Mouse (Mus musculus): Measurements from ENCODE around the gene Tescl. TPM values are rescaled to one million over a fixed set of nuclear protein-coding genes. Genes with fewer than 3 reads are reported as not detected.

The Tescl gene
- 0.18 and 0.27 TPM in 2 replicates for polyA plus RNA-seq (2015; fragmentation: Nextera tagmentation; extraction: Ambion mirVana)

DNA sequence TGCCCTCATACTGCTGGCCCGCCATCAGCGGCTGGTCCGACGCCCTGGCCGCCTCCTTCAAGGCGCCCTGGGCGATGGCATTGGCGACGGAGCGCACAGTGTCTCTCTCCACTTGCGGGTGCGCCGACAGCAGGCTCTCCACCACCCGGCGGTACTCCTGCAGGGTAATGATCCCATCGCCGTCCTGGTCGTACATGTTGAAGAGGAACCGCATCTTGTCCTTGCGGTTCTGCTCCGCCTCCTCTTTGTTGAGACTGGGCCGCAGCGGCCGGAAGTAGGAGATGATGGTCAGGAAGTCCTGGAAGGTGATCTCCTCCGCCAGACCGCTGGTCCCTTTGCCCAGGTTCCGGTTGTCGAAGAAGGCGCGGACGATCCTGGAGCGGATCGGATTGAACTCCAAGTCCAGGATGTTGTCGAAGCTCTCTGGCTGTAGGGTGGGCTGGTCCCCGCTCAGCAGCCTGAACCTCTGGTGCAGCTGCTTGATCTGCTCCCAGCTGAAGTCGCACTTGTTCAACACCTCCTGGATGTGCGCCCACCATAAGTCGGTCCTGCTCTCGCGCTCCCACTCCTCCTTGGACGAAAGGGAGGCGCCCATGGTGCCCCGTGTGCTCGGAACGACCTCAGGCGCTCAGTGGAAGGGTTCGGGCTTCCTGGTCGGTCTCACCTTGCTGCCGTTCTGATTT, at the start of gene Tescl:
Tescl (minus strand) TSS at position 633 of the 683 bp plus-strand sequence.
- WGBS = 38% methylated on average over 49 of the region's 49 CpGs
- H3K4me1 ChIP-seq (replicated peaks) = no peaks in the 10 kb centered on the region
- peaks cover 20% of the 10 kb centered on the region for H3K27me3 ChIP-seq (replicated peaks)
- no peak for ATAC-seq
- H3K4me2 ChIP-seq (replicated peaks) = peak within 1 kb of the TSS; percentile 22; the same call in 1 of the 2 replicates
- no peak within 1 kb of the TSS for H3K9ac ChIP-seq
- H3K36me3 ChIP-seq = no peaks in the 10 kb centered on the region
- H3K27ac ChIP-seq = no peak within 1 kb of the TSS
- peak within 1 kb of the TSS; percentile 5; the same call in 1 of the 2 replicates for H3K4me3 ChIP-seq (replicated peaks)
- H3K9me3 ChIP-seq = no peaks in the 10 kb centered on the region

DNA sequence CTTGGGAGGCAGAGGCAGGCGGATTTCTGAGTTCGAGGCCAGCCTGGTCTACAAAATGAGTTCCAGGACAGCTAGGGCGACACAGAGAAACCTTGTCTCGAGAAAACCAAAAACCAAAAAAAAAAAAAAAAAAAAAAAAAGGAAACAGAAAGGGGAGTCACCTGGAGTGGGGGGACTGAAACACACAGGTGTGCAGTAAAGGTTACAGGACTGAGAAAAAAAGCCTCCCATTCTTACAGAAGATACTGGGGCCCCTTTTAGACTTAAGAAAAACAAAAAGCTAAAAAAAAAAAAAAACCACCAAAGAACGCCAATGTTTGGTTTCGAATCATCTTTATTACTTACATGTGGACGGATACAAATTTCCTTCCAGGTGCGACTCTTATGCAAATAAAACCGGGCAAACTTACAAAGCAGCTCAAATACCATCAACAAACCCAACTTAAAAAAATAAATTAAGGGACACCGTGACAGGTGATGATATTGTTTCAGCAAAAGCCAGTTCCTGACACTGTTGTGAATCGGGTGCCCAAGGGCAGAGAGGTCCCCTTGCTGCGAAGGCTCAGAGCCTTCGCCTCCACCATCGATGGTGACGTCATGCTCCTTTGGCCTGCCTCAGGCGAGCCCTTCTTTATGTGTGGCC, 49.1 kb upstream of the Tescl start:
- no peak overlapping the region for H3K27ac ChIP-seq
- H3K9me3 ChIP-seq = no peaks in the 10 kb centered on the region
- ATAC-seq = no peak
- no peak overlapping the region for H3K4me3 ChIP-seq (replicated peaks)
- H3K4me2 ChIP-seq (replicated peaks) = no peak overlapping the region
- no peaks in the 10 kb centered on the region; the same call in 1 of the 2 replicates for H3K27me3 ChIP-seq (replicated peaks)
- H3K9ac ChIP-seq = no peak overlapping the region
- no peaks in the 10 kb centered on the region for H3K36me3 ChIP-seq
- peaks cover 8% of the 10 kb centered on the region for H3K4me1 ChIP-seq (replicated peaks)
- 67% methylated on average over 16 of the region's 16 CpGs for WGBS

DNA sequence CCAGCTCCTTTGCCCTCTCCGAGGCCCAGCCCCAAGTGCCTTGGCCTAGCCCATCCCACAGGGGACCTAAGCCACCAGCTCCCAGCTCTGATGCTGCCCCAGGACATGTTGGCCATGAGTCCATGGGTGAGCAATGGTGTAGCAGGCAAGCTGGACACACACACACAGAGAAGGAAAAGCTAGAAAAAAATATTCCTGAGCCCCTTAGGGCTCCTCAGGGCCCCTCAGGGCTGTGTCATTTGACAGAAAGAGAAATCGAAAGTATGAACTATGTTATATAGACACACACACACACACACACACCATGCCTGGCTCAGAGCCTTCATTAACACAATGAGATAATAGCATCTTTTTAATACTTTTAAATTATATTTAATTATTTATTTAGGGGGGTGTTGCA, 46.6 kb upstream of the Tescl start:
- H3K9me3 ChIP-seq = no peaks in the 10 kb centered on the region
- H3K27me3 ChIP-seq (replicated peaks) = peaks cover 6% of the 10 kb centered on the region
- no peak overlapping the region for H3K4me3 ChIP-seq (replicated peaks)
- no peak overlapping the region for H3K4me2 ChIP-seq (replicated peaks)
- WGBS = 58% methylated on average over 2 of the region's 2 CpGs
- no peak overlapping the region for H3K27ac ChIP-seq
- H3K36me3 ChIP-seq = no peaks in the 10 kb centered on the region
- no peak for ATAC-seq
- peaks cover 18% of the 10 kb centered on the region for H3K4me1 ChIP-seq (replicated peaks)
- H3K9ac ChIP-seq = no peak overlapping the region

DNA sequence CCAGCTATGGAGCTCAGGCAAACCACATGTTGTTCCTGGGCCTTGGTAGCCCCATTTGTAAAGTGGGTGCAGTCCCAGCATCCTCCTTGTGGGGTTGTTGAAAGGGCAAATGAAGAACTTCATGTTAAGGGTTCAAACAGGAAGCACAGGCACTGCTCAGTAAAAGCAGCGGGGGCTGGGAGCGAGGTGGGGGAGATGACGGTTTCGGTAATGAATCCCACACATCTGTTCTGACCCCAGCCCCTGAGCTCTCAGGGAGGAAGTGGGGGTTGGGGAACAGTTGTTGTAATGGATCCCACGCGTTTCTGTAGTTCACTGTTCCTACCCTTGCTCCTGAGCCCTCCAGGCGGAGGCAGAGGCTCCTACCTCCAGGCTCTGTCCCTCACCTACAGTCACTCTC, 46.2 kb upstream of the Tescl start:
- H3K4me3 ChIP-seq (replicated peaks) = no peak overlapping the region
- no peak overlapping the region for H3K9ac ChIP-seq
- 50% methylated on average over 7 of the region's 7 CpGs for WGBS
- no peaks in the 10 kb centered on the region for H3K9me3 ChIP-seq
- no peak overlapping the region for H3K4me2 ChIP-seq (replicated peaks)
- peaks cover 18% of the 10 kb centered on the region for H3K4me1 ChIP-seq (replicated peaks)
- ATAC-seq = no peak
- no peak overlapping the region for H3K27ac ChIP-seq
- no peaks in the 10 kb centered on the region for H3K36me3 ChIP-seq
- H3K27me3 ChIP-seq (replicated peaks) = peaks cover 6% of the 10 kb centered on the region

DNA sequence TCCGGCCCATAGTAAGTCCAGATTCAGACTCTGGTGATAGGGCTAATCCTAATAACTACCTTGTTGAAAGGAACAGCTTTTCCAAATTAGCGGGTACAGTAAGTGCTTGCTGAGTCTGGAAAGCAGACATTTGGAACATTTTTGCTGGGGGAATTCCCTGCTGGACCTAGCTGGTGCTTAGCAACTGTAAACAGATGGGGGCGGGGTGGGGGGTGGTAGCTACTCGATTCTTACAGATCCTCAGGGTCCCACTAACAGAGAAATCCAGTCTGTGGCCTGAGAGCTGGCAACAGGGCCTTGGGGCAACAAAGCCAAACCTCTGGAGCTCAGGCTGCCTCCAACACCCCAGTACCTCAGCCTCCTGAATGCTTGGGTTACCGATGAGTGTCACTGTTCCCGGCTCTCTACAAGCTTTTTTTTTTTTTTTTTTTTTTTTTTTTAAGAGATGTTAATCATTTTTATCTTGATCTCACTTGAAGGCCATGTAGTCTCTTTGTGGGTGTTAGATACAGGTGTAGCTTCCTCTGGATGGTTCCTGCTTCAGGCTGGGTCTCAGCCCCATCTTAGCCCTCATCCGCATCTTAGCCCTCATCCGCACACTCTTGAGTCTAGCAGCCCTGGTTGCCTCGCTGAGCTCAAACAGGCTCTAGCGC, 44.4 kb upstream of the Tescl start:
- Histone ChIP-seq H3K9me3 (no peaks in the 10 kb centered on the region), H3K4me3 (replicated peaks) (no peak overlapping the region), H3K9ac (no peak overlapping the region), H3K27me3 (replicated peaks) (peaks cover 6% of the 10 kb centered on the region; the same call in 1 of the 2 replicates), H3K36me3 (no peaks in the 10 kb centered on the region), H3K27ac (no peak overlapping the region), H3K4me2 (replicated peaks) (no peak overlapping the region), H3K4me1 (replicated peaks) (peaks cover 23% of the 10 kb centered on the region)
- 70% methylated on average over 10 of the region's 10 CpGs for WGBS
- ATAC-seq = no peak

DNA sequence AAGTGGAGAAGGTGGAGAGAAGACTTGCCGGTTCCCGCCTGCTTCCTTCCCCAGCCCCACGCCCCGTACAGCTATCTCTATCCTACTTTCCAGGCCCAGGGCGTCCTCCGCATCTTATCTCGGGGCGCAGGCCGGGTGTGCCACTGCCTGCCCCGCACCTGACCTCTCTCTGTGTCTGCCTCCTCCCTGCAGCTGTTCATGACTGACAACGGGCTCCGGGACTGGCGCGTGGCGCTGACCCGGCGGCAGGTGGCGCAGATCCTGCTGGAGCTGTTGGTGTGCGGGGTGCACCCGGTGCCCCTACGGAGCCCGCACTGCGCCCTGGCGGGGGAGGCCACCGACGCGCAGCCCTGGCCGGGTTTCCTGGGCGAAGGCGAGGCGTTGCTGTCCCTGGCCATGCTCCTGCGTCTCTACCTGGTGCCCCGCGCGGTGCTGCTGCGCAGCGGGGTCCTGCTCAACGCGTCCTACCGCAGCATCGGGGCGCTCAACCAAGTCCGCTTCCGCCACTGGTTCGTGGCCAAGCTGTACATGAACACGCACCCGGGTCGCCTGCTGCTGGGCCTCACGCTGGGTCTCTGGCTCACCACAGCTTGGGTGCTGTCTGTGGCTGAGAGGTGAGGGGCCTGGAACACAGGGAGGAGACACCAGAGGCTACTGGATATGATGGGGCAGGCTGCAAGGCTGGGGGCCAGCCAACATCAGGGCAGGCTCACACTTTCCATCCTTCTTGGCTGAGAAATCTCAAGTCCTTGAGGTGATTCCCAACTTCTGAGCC, 43.5 kb upstream of the Tescl start:
- H3K9ac ChIP-seq = no peak overlapping the region
- H3K27ac ChIP-seq = no peak overlapping the region
- no peaks in the 10 kb centered on the region for H3K36me3 ChIP-seq
- ATAC-seq = peak; percentile 92
- peak overlapping the region; percentile 69 for H3K4me2 ChIP-seq (replicated peaks)
- H3K4me3 ChIP-seq (replicated peaks) = peak overlapping the region; percentile 29
- no peaks in the 10 kb centered on the region for H3K9me3 ChIP-seq
- 8% methylated on average over 49 of the region's 49 CpGs for WGBS
- H3K27me3 ChIP-seq (replicated peaks) = peaks cover 6% of the 10 kb centered on the region; the same call in 1 of the 2 replicates
- H3K4me1 ChIP-seq (replicated peaks) = peaks cover 23% of the 10 kb centered on the region

DNA sequence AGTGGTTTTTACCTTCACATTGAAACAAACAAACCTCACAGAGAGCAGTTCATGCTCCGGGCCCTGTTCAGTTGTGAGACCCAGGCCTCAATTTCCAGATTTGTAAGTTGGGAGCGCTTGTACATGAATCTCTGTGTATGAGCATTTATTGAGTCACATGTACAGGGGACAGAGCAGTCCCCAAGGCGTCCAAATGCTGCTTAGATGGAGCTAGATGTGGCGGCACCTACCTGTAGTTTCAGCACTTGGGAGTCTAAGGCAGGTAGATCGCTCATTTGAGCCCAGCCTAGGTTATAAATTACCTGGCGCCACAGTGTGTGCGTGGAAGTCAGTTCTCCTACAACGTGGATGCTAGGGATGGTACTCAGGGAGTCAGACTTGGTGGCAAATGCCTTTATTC, 42.7 kb upstream of the Tescl start:
- H3K4me3 ChIP-seq (replicated peaks) = no peak overlapping the region

DNA sequence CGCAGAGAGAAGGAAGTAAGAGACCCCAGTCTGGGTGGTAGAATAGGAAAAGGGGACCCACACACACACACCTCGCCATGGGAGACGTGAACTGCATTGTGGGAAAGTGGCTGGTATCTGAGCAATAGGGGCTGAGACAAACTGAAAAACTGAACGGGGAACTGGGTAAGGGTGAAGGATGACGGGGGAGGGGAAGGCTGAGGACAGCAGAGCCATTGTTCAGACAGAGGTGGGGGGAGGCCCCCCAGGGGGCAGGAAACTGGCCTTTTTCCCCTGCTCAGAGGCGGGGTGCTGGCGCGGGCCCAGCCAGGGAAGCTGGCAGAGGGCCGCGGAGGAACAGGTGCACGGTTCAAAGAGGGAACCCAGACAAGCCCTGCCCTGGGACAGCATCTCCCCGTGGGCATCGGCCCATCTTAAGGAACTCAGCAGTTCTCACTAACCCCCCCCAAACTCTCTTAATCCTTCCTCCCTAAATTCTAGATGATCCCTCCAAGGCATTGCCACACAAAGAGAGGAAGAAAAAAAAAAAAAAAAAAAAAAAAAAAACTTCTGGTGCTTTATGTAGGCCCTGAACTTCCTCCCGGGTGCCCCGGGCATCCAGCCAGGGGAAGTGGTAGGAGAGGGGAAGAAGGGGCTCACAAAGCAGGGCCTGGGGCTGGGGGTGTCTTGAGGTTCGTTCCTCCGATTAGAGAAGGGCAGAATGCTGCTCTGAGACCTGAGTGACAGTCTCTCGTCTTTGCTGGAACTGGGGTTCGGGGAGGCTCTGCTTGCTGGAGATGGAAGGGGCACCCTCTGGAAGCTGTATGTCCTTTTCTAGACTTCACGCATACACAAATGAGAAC, 40.0 kb upstream of the Tescl start:
- peaks cover 16% of the 10 kb centered on the region for H3K4me1 ChIP-seq (replicated peaks)
- no peaks in the 10 kb centered on the region for H3K9me3 ChIP-seq
- H3K27ac ChIP-seq = 0 out of 2 replicates have a peak overlapping the region, but pooled peaks have one; percentile 6
- no peak overlapping the region for H3K4me3 ChIP-seq (replicated peaks)
- no peak overlapping the region for H3K9ac ChIP-seq
- H3K27me3 ChIP-seq (replicated peaks) = peaks cover 6% of the 10 kb centered on the region; the same call in 1 of the 2 replicates
- no peaks in the 10 kb centered on the region for H3K36me3 ChIP-seq
- WGBS = 42% methylated on average over 20 of the region's 20 CpGs
- H3K4me2 ChIP-seq (replicated peaks) = 0 out of 2 replicates have a peak overlapping the region, but pooled peaks have one; percentile 19
- ATAC-seq = peak; percentile 46

More for the DNA sequence above, 42.7 kb upstream of the Tescl start:
- H3K9ac ChIP-seq = no peak overlapping the region
- H3K36me3 ChIP-seq = no peaks in the 10 kb centered on the region
- H3K9me3 ChIP-seq = no peaks in the 10 kb centered on the region
- H3K4me2 ChIP-seq (replicated peaks) = peak overlapping the region; percentile 69
- peaks cover 6% of the 10 kb centered on the region; the same call in 1 of the 2 replicates for H3K27me3 ChIP-seq (replicated peaks)
- peaks cover 23% of the 10 kb centered on the region for H3K4me1 ChIP-seq (replicated peaks)
- no peak overlapping the region for H3K27ac ChIP-seq
- 79% methylated on average over 8 of the region's 8 CpGs for WGBS
- ATAC-seq = no peak

DNA sequence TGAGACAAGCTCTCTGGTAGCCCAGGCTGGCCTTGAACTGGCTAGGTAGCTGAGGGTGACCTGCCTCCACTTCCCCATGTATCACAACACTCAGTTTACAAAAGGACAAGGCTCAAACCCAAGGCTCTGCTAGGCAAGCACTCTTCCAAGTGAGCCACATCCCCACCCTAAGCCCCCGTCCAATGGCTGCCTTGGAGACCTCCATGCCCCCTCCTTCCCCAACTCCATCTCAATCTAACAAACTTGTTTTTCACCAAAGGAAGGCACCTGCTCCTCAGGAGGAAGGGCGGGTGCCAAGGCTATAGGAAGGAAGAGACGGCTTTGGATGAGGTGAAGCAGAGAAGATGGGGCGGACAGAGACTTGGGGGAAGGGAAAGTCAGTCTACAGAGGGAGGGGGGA, 39.0 kb upstream of the Tescl start:
- Histone ChIP-seq H3K4me3 (replicated peaks) (no peak overlapping the region), H3K27me3 (replicated peaks) (peaks cover 6% of the 10 kb centered on the region; the same call in 1 of the 2 replicates), H3K36me3 (no peaks in the 10 kb centered on the region), H3K27ac (no peak overlapping the region), H3K4me2 (replicated peaks) (no peak overlapping the region), H3K9me3 (no peaks in the 10 kb centered on the region), H3K9ac (no peak overlapping the region), H3K4me1 (replicated peaks) (peaks cover 16% of the 10 kb centered on the region)
- no peak for ATAC-seq
- WGBS = 64% methylated on average over 4 of the region's 4 CpGs

DNA sequence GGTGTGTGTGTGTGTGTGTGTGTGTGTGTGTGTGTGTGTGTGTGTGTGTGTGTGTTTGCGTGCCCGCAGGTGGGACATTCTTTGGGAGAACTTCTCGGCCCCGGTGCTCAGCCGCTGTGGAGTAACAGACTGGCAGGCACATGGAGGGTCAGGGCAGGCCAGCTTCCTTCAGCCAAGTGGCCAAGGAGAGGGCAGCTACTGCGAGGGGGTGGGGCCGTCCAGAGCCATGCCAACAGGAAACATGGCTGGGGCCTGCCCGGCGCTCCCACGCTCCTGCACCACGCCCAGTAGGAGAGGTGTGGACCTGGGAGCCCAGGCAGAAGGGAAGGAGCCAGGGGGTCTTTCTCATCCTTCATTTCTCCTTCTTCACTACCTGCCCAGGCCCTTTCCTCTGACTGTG, 38.6 kb upstream of the Tescl start:
- H3K27ac ChIP-seq = no peak overlapping the region
- H3K9ac ChIP-seq = no peak overlapping the region
- WGBS = 64% methylated on average over 11 of the region's 11 CpGs
- no peaks in the 10 kb centered on the region for H3K9me3 ChIP-seq
- H3K27me3 ChIP-seq (replicated peaks) = peaks cover 3% of the 10 kb centered on the region; the same call in 1 of the 2 replicates
- peaks cover 14% of the 10 kb centered on the region for H3K4me1 ChIP-seq (replicated peaks)
- H3K4me2 ChIP-seq (replicated peaks) = no peak overlapping the region
- no peak overlapping the region for H3K4me3 ChIP-seq (replicated peaks)
- peak; percentile 32; the same call in 1 of the 2 replicates for ATAC-seq
- no peaks in the 10 kb centered on the region for H3K36me3 ChIP-seq

DNA sequence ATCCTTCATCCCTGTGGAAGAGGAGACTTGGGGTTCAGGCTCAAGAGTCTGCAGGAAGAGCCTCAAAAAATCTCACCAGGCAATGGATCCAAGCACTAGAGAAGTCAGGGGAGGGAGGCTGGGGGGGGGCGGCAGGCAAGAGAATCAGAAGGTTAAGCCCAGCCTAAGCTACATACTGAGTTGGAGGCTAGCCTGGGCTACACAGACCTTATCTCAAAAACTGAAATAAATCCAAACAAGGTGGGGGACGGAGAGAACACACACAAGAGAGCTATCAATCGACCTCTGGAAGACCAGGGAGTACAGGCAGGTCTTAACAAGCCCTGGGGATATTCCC, 38.0 kb upstream of the Tescl start:
- H3K4me1 ChIP-seq (replicated peaks) = peaks cover 9% of the 10 kb centered on the region; the same call in 1 of the 2 replicates
- 59% methylated on average over 3 of the region's 3 CpGs for WGBS
- ATAC-seq = no peak
- H3K27me3 ChIP-seq (replicated peaks) = no peaks in the 10 kb centered on the region
- no peak overlapping the region for H3K9ac ChIP-seq
- H3K27ac ChIP-seq = no peak overlapping the region
- H3K4me2 ChIP-seq (replicated peaks) = no peak overlapping the region
- H3K36me3 ChIP-seq = no peaks in the 10 kb centered on the region
- no peak overlapping the region for H3K4me3 ChIP-seq (replicated peaks)
- no peaks in the 10 kb centered on the region for H3K9me3 ChIP-seq

All from intestine, embryonic 15.5 days (tissue).